Mouse (Mus musculus): ENCODE measurements around the gene Got1.
"Not testable (repeated sequence)": the region's sequence is repeated elsewhere in the genome, so short reads cannot be mapped to it uniquely, and the experiment has no call there.

Gene Got1

DNA sequence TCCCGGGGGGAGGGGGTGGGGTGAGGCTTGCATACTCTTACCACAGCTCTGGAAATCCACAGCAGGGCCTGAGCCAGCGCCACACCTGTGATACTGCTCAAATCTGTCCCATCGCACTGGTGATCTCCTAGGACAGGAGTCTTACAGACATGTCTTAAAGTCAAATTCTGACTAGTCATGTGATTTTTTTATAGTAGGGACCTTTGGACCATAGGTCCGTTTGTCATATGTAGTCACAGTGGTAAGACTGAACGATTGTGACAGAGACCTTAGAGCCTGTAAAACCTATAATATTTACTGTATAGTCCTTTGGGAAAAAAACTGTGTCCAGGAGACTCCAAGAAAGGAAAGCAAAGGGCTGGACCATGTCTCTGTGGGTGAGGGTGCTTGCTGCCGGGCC lies 30.5 kb downstream of the Got1 start:
- DNase-seq (ENCODE audit: inconsistent age in 2 of 2, low spot score in 1 of 2), result no peak

DNA sequence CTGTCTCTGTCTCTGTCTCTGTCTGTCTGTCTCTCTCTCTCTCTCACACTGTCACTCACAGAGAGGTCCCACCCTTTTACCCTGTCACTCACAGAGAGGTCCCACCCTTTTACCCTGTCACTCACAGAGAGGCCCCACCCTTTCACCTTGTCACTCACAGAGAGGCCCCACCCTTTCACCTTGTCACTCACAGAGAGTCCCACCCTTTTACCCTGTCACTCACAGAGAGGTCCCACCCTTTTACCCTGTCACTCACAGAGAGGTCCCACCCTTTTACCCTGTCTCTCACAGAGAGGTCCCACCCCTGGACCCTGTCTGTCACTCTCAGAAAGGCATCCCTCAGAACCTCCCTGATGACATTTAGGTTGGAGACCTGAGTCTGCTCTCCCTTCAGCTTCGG lies 31.1 kb downstream of the Got1 start:
- not testable (repeated sequence) for DNase-seq (ENCODE audit: inconsistent age in 2 of 2, low spot score in 1 of 2)

DNA sequence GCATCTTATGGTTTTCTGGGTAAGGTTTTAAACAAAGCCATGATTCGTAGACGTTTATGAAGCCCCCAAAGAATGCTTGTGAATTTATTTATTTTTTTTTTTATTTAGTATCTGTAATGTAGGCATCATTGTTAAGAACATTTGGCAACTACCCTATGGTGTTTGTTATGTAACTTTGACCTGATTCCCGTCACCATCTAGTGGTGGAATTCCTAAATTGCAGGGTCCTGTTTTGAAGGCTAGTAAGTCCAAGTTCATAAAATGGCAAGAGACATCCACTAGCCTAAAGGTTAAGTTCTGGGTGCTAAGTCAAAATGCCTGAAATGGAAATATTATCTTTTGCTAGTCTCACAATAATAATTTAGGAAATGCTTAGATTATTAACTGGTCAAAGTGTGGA lies 37.0 kb downstream of the Got1 start:
- DNase-seq (ENCODE audit: inconsistent age in 2 of 2, low spot score in 1 of 2), result peak in 1 of 2 experiments; percentile 80

DNA sequence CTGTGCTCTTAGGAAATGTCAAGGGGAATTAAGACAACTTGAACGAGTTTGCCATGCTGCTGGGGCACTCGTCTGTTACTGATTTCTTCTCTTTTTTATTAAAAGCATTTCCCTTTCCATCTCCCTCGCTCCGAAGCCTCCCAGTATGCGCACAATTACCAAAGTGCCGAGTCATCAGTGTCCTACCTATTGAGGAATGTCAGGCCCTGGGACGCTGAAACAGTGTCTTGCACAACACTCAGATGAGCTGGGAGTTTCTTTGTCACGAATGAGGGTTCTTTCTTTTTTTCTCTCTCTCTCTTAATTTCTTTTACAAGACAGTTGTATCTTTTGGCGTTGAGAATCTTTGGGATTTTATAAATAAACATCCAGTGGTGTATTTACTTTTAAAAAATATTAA lies 43.9 kb downstream of the Got1 start:
- DNase-seq (ENCODE audit: inconsistent age in 2 of 2, low spot score in 1 of 2), result no peak

DNA sequence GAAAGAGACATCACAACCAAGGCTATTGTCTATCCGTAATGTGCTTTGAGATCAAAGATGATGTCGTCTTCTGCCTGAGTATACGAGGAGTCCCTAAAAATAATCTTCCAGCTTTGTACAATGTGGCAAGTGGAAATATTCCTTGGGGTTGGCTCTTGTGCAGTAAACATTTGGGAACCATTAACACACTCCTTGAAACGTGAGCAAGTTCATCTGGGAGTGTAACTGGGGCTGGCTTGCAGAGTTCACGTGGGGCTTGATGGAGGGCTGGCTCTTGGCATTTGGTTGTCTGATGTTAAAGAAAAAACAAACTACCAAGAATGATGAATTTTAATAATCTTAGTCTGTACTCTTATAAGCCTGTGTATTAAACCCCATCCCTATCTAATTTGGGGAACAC lies 45.0 kb downstream of the Got1 start:
- no peak for DNase-seq (ENCODE audit: inconsistent age in 2 of 2, low spot score in 1 of 2)

DNA sequence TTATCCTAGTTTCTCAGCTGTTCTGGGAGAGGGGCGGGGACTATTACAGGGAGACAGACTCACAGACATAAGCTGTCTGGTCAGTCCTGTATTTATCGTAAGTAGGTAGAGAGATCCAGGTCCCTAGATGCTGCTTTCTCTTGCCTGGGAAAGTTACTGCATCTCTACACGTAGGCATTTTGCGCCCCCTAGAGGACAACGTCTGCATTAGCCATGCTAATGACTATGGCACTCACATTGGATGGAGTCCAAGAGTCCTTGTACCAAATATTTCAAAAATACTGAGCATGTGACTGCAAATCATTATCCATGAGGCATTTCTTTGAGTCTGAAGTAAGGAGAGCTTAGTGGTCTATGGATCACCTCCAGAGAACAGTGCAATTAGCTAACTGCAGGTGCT lies 45.5 kb downstream of the Got1 start:
- DNase-seq (ENCODE audit: inconsistent age in 2 of 2, low spot score in 1 of 2), result peak; percentile 71 to 92

DNA sequence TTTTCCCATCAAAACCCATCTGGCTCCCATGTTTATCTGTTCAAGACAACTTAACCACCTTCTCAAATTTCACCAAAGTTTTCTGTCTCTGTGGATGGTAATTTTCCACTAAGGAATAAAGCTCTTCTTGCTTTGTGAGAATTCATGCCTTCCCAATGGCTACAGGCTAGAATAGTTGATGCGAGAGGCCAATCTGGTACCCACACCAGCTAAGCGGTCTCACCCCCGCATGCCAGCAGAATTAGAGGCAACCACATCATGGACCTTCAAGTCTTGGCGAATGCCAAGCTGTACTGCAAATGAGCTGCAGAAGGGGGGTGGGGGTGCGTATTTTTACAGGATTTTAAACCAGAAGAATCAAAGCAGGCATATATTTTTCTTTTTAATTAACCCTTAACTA lies 47.0 kb downstream of the Got1 start:
- DNase-seq (ENCODE audit: inconsistent age in 2 of 2, low spot score in 1 of 2), result no peak

DNA sequence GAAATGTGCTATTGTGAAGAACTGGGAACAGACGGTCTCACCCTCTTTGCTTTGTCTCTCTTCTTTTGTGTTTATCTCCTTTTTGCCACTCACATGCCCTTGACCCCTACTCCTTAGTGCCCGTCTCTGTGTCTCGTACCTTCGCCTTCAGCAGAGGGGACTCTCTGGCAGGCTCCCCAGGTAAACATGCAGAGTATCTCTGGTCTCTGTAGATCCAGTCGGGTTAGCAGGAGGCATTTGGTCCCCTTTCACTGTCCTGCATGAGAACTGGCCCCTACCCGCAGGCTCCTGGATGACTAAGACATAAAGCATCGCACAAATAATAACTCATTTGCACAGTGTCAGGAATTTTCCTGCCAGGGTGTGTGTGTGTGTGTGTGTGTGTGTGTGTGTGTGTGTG lies 48.3 kb downstream of the Got1 start:
- no peak for DNase-seq (ENCODE audit: inconsistent age in 2 of 2, low spot score in 1 of 2)

DNA sequence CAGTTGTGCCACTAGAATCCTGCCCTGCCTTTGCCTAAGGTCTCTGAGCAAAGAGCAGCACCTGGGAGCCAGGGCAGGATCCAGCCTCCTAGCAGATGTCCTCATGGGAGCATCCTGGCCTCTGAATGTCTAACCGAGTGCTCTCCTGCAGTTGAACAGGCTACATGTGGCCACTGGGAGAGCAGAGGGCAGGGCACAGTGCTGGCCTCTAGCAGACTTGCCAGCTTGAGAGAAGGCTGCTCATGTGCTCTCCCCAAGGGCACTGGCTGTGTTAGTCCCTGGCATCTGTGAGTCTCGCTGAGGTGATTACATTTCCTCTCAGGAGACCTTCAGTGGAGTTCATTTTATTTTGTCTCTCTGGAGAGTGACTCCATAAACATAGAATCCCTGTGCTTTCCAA lies 48.8 kb downstream of the Got1 start:
- peak; percentile 30 to 76 for DNase-seq (ENCODE audit: inconsistent age in 2 of 2, low spot score in 1 of 2)

DNA sequence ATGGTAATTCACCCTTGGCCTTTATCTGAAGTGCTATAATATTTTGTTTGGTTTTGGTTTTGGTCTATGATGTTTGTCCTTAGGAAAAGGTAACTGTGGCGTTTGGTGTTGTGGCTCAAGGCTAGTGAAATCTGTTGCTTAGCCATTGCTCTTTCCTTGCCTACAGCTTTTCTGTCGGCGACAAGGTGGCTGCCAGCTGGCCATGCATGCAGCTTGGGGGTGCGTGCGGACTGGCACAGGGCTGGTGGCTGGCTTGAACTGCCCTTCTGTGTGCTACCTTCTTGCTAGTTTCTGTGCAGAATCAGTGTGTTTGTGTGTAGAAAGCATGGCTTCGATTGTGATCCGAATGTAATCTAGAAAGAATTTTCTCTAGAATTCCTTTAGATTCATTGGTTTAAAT lies 51.6 kb downstream of the Got1 start:
- no peak for DNase-seq (ENCODE audit: inconsistent age in 2 of 2, low spot score in 1 of 2)

DNA sequence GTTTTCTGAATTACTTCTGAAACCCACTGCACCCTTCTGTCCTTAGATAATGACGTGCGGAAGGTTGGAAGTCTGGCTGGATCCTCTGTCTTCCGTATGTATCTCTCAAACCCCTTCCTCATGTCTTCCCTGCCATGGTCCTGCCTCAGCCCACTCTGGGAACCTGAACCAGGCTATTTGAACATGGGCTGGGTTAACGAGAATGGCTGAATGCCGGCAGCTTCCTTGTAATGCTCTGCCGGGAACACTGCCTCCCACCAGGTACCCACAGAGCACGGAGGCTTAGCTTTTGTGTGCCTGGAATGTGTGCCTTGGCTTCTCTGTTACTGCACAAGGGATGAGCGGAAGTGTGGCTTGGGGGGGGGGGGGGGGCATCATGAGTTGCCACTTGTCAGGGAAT lies 52.1 kb downstream of the Got1 start:
- no peak for DNase-seq (ENCODE audit: inconsistent age in 2 of 2, low spot score in 1 of 2)

DNA sequence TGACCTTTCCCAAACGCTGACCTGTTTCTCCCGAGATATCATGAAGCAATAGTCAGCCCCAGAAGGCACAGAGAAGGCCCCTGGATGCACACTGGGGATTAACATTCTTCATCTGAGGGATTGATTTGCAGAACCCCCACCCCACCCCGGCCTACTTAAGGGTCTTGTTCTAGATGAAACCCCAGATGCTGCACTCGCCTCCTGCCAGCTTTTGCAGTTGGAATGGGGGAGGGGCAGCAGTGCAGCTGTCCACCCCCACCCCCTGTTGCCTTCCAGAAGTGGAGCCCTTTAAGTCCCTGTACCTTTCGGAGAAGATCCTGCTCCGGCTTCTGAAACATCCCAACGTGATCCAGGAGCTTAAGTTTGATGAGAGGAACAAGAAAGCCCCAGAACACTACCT lies 55.1 kb downstream of the Got1 start:
- DNase-seq (ENCODE audit: inconsistent age in 2 of 2, low spot score in 1 of 2), result no peak

DNA sequence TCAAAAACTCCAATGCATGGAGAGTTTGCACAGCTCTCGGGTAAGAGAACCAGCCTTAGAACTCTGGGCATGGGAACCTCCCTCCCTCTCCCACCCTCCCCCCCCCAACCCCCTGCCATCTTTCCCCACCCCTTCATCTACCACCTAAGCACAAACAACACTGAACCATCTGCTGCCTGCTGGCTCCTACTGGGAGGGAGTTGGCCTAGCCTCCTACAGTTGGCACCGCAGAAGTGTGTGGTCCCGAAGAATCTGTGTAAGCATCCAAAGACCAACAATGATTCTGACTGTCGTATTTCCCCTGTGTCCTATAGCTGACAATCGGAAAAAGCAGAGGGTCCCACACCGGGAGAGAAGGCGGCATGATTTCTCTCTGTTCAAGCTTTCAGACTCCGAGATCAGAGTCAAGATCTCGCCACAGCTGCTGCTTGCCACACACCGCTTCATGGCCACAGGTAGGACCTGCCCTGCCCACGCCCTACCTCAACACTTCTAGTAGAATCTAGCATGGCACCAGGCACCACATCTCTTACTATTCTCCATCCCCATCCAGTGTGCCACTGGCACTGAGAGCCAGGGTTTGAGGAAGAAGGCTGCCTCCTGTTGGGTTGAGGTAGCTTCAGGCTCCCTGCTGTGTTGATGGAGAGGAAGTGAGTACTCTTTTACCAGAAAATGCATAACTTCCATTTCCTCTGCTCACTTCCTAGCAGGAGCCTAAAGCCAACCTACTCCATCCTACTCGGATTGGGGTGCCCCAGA lies 56.3 kb downstream of the Got1 start:
- DNase-seq (ENCODE audit: inconsistent age in 2 of 2, low spot score in 1 of 2), result no peak

DNA sequence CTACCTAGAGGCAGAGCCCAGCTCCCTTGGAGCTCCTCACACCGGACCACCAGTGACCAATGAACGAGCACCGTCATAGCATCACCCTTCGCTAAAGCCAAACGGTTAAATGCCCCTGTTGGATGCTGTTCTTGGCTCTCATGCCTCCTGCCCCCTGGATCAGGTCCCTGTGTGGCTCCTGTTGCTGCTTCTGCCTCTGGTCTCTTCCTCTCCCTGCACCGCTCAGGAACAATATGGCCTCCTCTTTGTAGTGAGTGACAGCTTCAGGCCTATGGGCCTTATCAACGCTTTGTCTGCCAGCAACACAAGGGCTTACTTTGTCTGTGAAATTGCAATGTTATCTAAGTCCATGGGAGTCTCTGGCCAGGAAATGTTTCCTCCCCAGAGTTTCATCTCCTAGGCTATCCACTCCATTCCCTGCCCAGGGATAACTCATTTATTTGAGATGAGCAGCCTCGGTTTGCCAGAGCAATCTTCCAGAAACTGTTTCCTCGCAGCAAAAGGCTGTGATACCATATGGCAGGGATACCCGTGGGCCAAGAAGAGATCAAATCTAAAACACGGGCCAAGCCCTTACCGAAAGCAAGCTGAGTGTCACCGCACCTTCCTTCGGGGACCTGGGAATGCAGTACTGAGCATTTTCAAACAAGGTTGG lies 58.7 kb downstream of the Got1 start:
- DNase-seq (ENCODE audit: inconsistent age in 2 of 2, low spot score in 1 of 2), result no peak

DNA sequence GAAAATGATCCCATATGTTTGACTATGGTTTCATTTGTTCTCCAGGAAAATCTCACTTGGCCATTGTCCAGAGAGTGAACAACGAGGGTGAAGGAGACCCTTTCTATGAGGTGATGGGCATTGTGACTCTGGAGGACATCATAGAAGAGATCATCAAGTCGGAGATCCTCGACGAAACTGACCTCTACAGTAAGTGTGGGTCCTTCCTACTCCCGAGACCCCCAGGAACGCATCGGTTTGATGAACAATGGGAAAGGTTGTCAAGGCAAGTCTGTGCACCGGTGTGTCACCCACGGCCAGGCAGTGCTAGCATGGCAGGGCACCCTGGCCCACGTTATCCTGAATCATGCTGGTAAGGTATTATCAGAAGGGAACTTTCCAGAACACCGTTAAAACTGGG lies 59.3 kb downstream of the Got1 start:
- DNase-seq (ENCODE audit: inconsistent age in 2 of 2, low spot score in 1 of 2), result no peak

DNA sequence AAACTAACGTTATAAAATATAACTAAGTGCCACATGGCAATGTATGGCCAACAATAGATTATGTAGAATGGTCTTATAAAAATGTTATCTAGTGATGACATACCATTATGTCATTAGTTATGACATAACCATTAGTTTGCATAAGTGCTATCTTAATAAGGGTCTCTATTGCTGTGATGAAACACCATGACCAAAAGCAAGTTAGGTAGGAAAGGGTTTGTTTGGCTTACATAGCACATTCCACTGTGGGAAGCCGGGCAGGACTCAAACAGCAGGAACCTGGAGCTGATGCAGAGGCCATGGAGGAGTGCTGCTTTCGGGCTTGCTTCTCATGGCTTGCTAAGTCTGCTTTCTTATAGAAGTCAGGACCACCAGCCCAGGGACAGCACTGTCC lies 60.1 kb downstream of the Got1 start:
- no peak for DNase-seq (ENCODE audit: inconsistent age in 2 of 2, low spot score in 1 of 2)

DNA sequence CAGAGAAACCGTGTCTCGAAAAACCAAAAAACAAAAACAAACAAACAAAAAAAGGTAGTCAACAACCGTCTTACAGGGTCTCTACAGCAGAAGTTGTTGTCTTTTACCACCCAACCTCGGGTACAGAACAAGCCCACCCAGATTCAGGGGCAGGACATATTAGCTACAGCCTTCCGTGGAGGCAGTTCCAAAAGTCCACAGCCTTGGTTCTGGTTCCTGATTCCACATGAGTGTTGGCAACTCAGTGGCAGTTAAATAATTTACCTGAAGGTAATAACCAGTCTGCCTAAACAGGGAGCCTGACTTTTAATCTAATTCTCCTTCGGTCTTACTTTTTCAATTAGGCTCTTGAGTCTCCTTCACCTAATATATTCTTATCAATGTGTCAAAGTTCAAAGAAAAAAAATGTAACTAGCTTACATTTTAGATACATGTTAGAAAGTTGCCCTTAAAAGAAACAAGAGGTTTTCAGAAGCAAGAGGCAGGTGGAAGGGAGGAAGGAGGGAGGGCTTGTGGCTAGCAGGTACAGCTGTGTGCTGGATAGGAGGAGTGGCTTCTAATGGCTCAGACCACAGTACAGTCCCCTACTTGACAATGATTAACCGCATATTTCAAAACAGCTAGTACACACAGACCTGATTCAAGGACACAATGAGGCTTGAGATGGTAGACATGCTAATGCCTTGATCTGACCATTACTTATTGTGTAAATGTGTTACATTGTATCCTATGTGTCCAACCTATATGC lies 60.7 kb downstream of the Got1 start:
- DNase-seq (ENCODE audit: inconsistent age in 2 of 2, low spot score in 1 of 2), result no peak

DNA sequence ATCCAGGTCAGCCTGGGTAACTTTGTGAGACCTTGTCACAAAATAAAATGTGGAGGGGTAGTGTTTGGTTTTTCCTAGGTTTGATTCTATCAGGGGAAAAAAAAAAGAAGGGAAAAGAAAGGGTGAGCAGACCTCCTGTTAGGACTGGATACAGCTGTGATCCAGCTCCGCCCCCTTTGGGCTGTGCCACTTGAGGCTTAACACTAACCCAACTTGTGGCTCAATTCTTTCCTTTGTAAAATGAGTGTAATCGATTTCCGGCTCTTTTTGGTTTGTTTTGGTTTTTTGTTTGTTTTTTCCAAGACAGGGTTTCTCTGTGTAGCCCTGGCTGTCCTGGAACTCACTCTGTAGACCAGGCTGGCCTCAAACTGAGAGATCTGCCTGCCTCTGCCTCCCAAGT lies 62.3 kb downstream of the Got1 start:
- DNase-seq (ENCODE audit: inconsistent age in 2 of 2, low spot score in 1 of 2), result no peak

DNA sequence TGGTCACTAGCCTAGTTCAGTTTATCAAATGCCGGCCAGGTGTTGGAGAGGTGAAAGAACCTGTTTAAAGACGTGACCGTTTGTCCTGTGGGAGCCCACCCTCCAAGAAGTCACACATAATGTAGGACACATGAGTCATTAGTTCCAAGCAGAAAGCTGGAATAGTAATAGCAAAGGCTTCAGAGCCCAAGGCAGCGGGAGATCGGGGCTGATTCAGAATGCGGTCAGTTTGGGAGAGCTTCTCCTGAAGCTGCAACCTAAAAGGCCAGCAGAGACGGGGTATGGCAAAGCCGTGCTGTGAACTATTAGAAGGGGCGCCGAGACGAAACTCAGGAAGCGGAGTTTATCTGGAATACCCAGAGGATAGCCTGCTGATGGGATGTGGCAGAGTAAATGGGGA lies 63.9 kb downstream of the Got1 start:
- no peak for DNase-seq (ENCODE audit: inconsistent age in 2 of 2, low spot score in 1 of 2)

DNA sequence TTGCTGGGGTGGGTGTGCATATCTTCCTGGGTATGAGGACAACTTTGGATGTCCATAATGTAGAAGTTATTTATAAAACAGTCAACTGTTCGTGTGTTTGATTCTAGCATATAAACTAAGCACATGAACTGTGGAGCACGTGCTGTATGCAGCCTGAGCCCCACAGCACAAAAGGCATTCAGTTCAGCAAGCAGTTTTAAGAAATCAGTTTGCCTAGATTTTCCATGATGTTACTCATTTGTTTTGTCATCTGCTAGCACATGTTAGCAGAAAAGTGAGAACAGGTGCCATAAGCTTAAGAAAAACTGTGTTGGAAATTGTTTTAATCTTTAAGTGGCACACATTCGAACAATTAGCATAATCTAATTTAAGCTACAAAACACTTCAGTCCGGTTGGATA lies 64.5 kb downstream of the Got1 start:
- no peak for DNase-seq (ENCODE audit: inconsistent age in 2 of 2, low spot score in 1 of 2)

DNA sequence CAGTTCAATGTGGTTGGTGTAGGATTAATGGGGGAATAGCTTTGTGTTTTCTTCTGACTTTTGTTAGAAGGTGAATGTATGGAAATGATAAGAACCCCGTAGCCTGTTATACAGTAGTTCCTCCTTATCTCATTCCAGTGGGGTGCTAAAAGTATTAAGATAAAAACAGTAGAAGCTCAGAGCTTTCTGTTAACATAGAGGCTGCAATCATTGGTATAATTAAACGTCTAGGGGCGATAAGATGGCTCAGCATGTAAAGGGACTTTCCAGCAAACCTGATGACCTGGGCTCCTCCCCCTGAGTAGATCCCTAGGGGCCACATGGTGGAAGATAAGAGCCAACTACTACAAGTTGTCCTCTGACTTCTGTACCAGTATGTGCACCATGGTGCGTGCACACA lies 71.4 kb downstream of the Got1 start:
- no peak for DNase-seq (ENCODE audit: inconsistent age in 2 of 2, low spot score in 1 of 2)

DNA sequence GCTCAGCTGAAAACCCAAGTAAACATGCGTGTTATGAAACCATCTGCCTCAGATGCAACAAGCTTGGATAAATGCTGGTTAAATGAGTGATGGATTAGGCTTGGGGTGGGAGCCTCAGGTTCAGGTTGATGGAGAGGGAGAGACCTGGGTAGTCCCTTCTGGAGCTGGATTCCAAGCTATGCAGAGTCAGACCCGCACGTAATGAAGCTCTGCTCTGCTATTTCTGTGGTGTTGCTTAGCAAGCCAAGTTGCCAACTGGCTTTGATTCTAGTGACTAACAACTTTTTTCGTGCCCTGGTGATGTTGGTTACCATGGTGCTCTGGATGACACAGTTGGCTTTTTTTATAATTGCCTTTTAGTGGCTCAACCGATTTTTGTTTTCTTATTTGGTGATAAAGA lies 72.2 kb downstream of the Got1 start:
- DNase-seq (ENCODE audit: inconsistent age in 2 of 2, low spot score in 1 of 2), result no peak
